Mouse (Mus musculus): ENCODE measurements around the gene Ppp4r1. TPM values are rescaled to one million over a fixed set of nuclear protein-coding genes. Genes with fewer than 3 reads are reported as not detected.

Ppp4r1 gene
- total and polyA plus RNA-seq, 3 experiments, result 12.9 to 17.1 (median 13.6) TPM

GRCm38 (mm10) chr17:65836746-65837145 is 54.4 kb downstream of the Ppp4r1 start:
- Histone ChIP-seq H3K27ac (ENCODE audit: insufficient read depth, low read depth) (no peak overlapping the region), H3K36me3 (replicated peaks in 1 of 2; ENCODE audit: control insufficient read depth in 1 of 2, insufficient read depth in 1 of 2, low read length in 1 of 2) (peaks cover 70 to 89% of the 10 kb centered on the region in 2 experiments), H3K9me3 (replicated peaks; ENCODE audit: low read length) (no peaks in the 10 kb centered on the region), H3K79me2 (replicated peaks; ENCODE audit: control insufficient read depth, extremely low read depth, insufficient read depth, poor library complexity, severe bottlenecking) (no peaks in the 10 kb centered on the region), H3K27me3 (replicated peaks) (no peaks in the 10 kb centered on the region), H3K9ac (ENCODE audit: insufficient read depth, low read depth) (no peak overlapping the region), H3K4me3 (replicated peaks in 1 of 3; ENCODE audit: low read depth in 2 of 3, low read length in 2 of 3, poor library complexity in 1 of 3) (no peak overlapping the region), H3K4me2 (ENCODE audit: insufficient read depth, low read depth, poor library complexity, severe bottlenecking) (no peak overlapping the region), H3K4me1 (ENCODE audit: control insufficient read depth in 1 of 2, insufficient read depth in 2 of 2) (no peaks in the 10 kb centered on the region)
- DNase-seq (ENCODE audit: extremely low read depth), result no peak
- dilution Hi-C loops (cut with MboI; ENCODE audit: extremely low pct_ligation_motif_present, extremely low pct_unique_long_range_greater_than_20kb, low sequenced_read_pairs), result no loop called here
- TF ChIP-seq ETS1 (conservative IDR thresholded peaks at IDR 0.05; ENCODE audit: low read depth, low read length), result no peak
- no peak for TF ChIP-seq JUN (IDR thresholded peaks at IDR 0.05; ENCODE audit: insufficient read depth, low read depth, low read length)
- in situ Hi-C loops (cut with MboI; ENCODE audit: low pct_ligation_motif_present, low pct_unique_long_range_greater_than_20kb, low sequenced_read_pairs), result no loop called here

GRCm38 (mm10) chr17:65839541-65840256 is 57.3 kb downstream of the Ppp4r1 start:
- TF ChIP-seq SIN3A (IDR thresholded peaks at IDR 0.05; ENCODE audit: low read length) (no peak), UBTF (IDR thresholded peaks at IDR 0.05; ENCODE audit: low read depth, low read length) (no peak), ZNF384 (IDR thresholded peaks at IDR 0.05; ENCODE audit: low read depth, low read length) (no peak), CHD2 (IDR thresholded peaks at IDR 0.05; ENCODE audit: low read length) (no peak), IRF4 (IDR thresholded peaks at IDR 0.05; ENCODE audit: low read depth, low read length) (no peak), MAX (IDR thresholded peaks at IDR 0.05; ENCODE audit: low read length) (no peak), SMC3 (IDR thresholded peaks at IDR 0.05; ENCODE audit: low read depth, low read length) (no peak), KAT2A (IDR thresholded peaks at IDR 0.05; ENCODE audit: insufficient replicate concordance, low read length) (no peak), USF2 (conservative IDR thresholded peaks at IDR 0.05; ENCODE audit: low read depth, low read length) (no peak), ZC3H11A (IDR thresholded peaks at IDR 0.05; ENCODE audit: low read depth, low read length) (no peak), GABPA (IDR thresholded peaks at IDR 0.05; ENCODE audit: insufficient replicate concordance, low read depth, low read length) (no peak), MYC (IDR thresholded peaks at IDR 0.05; ENCODE audit: low read depth, low read length) (no peak), EP300 (IDR thresholded peaks at IDR 0.05; ENCODE audit: low read length) (no peak), CTCF (conservative IDR thresholded peaks at IDR 0.05 in 1 of 2, IDR thresholded peaks at IDR 0.05 in 1 of 2; ENCODE audit: low read depth in 2 of 2, low read length in 2 of 2) (no peak), ZMIZ1 (IDR thresholded peaks at IDR 0.05; ENCODE audit: low read depth, low read length) (no peak)
- no peak overlapping the region for H3K4me2 ChIP-seq (ENCODE audit: insufficient read depth, low read depth, poor library complexity, severe bottlenecking)
- no peaks in the 10 kb centered on the region for H3K4me1 ChIP-seq (ENCODE audit: control insufficient read depth in 1 of 2, insufficient read depth in 2 of 2)
- H3K9me3 ChIP-seq (replicated peaks; ENCODE audit: low read length), result no peaks in the 10 kb centered on the region
- in situ Hi-C loops (cut with MboI; ENCODE audit: low pct_ligation_motif_present, low pct_unique_long_range_greater_than_20kb, low sequenced_read_pairs), result no loop called here
- no peak overlapping the region for H3K4me3 ChIP-seq (replicated peaks in 1 of 3; ENCODE audit: low read depth in 2 of 3, low read length in 2 of 3, poor library complexity in 1 of 3)
- no peaks in the 10 kb centered on the region for H3K27me3 ChIP-seq (replicated peaks)
- H3K79me2 ChIP-seq (replicated peaks; ENCODE audit: control insufficient read depth, extremely low read depth, insufficient read depth, poor library complexity, severe bottlenecking), result no peaks in the 10 kb centered on the region
- no peak overlapping the region for H3K9ac ChIP-seq (ENCODE audit: insufficient read depth, low read depth)
- no peak overlapping the region for H3K27ac ChIP-seq (ENCODE audit: insufficient read depth, low read depth)
- no peak for DNase-seq (ENCODE audit: extremely low read depth)
- peaks cover 66 to 92% of the 10 kb centered on the region in 2 experiments for H3K36me3 ChIP-seq (replicated peaks in 1 of 2; ENCODE audit: control insufficient read depth in 1 of 2, insufficient read depth in 1 of 2, low read length in 1 of 2)
- dilution Hi-C loops (cut with MboI; ENCODE audit: extremely low pct_ligation_motif_present, extremely low pct_unique_long_range_greater_than_20kb, low sequenced_read_pairs), result no loop called here
